Mouse (Mus musculus) gastrocnemius, postnatal 14 days (tissue): Measurements from ENCODE around the gene Zfp84. TPM values are rescaled to one million over a fixed set of nuclear protein-coding genes. Genes with fewer than 3 reads are reported as not detected.

Source experiments
- DNase-seq: peaks from one replicate; pipeline ENCODE4 v3.0.0; 2021; ENCODE audit warnings: mixed read lengths
- intact Hi-C: fragments of 180-260 bp; cut with DNase I; formaldehyde crosslinking; loops from one replicate; pipeline ENCODE4 v1.15.1; 2025; ENCODE audit warnings: low total_unique reads
- microRNA-seq, 2 experiments: library from miRNA; unstranded; fragments of <30 nt; microRNA quantifications; one replicate each; pipeline ENCODE4 v1.2.0; 2021
- total RNA-seq, 2 experiments: library from RNA; stranded (reverse); gene quantifications; 2 replicates each; pipeline ENCODE4 v1.2.3; 2021

The Zfp84 gene
- total RNA-seq, 2 experiments from 2014 or later: 8.3 to 8.5 TPM

DNA sequence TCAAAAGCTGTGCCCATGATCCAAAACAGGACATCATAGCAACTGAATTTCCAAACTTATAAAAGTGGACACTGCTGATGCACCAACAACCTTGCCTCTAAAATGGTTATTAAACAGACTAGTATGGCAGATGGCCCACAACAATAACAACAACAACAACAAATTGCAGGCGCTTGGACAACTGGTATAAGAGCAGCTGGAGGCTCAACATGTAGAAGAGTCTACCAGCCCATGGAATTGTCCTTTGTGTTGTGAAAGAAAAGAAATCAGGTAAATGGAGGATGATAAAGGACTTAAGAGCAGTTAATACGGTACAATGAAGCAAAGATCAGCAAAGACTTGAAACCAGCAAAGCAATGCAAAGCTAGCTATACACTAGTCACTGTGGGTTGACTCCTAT lies 46.0 kb downstream of the Zfp84 start:
- intact Hi-C loops: no loop called here
- DNase-seq: no peak

DNA sequence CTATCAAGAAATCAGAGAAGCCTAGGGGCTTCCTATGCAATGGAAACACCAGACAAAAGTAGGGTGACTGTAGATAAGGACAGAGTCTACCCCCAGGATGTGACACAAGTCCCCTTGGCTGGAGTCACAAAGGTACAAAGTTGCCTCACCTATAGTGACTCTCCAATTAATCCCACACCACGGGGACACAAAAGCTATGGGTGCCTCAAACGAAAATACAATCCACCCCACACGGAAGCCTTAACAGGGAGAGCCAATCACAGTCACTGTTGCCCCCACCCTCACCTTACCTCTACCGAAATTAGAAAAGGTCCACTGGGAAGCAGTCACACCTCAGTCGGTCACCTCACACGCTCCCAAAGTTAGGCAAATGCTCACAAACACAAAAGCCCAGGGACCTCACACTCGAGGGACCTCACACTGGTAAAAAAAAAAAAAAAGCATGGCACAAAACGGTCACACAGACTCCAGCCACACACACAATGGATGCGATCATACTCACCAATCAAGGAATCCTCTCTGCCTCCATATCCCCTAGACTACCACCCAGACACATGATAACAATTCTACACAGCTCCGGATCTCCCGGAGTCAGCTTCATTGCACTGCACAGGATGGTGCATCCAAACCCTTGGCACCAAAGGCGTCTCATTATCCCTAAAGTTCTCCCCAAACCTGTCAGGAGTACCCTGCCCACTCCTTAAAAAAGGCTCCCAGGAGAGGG lies 46.9 kb downstream of the Zfp84 start:
- no peak for DNase-seq
- intact Hi-C loops: no loop called here

DNA sequence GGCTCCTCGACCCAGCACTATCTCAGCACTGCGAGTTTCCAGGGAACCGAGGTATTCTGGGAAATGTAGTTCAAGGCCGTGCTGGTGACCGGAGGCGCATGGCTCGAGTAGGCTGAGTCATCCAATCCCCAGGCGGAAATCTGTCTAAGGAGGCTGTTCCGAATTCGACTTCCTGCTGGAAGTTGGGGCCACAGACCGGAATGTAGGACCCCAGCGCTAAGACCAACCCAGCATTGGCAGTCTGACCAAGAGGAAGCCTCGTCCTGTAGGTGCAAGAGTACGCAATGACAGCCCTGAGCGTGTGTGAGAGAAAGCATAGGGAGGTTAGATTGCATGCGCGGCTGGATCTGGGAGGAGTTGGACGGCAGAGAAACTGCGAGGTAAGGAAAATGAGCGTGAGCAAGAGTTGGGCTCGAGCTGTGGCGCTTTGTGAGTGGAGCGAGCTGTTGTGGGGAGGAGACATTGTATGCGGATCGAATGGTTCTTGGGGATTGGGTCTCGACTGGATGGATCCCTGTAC lies 47.6 kb downstream of the Zfp84 start, which contains the start of gene Zfp790:
Gene Zfp790 (plus strand): TSS at position 205 of the 520 bp plus-strand sequence.
- intact Hi-C loops: no loop called here
- peak; percentile 86 for DNase-seq

DNA sequence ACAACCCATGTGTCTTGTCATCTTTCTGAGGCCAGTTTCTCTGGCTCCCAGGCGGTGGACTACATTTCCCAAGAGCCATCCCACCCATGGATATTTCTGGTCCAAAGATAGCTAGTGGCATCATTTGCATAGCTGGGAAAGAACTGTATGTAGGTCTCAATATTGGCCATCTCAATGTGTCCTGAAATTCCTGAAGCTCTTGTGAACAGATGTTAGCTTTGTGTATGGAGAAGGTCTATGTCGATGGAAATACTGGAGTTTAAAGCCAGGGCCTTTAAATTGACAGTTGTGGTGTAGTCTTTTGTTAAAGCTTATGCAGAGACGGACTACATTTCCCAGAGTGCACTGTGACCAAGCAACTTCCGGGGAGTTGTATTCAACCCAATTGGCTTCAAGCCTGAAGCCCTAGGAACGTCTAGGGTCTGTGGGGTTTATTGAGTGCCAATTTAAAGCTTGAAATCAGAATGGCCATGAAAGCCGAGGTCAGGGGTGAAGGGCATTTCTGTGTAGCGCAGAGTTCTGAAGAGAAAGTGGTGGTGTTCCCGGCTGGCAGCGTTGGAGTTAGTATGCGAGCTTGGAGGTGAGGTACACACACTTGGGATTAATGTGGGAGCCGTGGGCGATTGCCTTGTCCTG lies 50.4 kb downstream of the Zfp84 start:
- intact Hi-C loops: no loop called here
- peak; percentile 58 for DNase-seq

DNA sequence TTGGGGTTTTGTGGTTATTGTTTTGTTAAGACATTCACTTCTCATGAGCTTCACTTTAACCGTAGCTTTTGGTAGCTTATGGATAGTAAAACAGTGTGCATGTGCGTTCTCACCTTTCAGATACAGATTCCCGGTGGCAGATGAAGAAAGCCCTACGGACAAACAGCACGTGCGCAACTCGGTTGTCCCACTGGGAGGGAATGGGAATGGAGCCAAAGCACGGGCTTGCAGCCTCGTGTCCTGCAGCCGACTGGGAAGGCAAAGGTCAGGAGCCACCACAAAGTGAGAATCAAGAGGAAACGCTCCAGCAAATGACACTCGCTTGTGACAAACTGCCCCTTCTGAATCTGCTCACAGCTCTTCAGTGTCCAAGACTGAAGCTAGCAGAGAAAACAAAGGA lies 59.6 kb downstream of the Zfp84 start:
- no peak for DNase-seq
- intact Hi-C loops: no loop called here

Small RNA genes lying within 50 kb of the gene (microRNA-seq; reads per million reads assigned to microRNA genes)
- 0.32 to 3.5 reads per million in 2 experiments for gene Mir1964

Other genes with a start within 250 kb of the Zfp84 start
- gene Sipa1l3, start 249.9 kb upstream of the Zfp84 start, total RNA-seq: 10 to 100 TPM in 1 of 2 experiments, 1 to 10 TPM in 1; 7.8 to 13.1 TPM
- gene Catsperg2, start 41.5 kb upstream of the Zfp84 start, total RNA-seq: not detected
- 1 to 10 TPM; 2.6 to 3.2 TPM for gene Zfp30, start 15.4 kb downstream of the Zfp84 start, total RNA-seq
- 1 to 10 TPM; 9.1 to 9.7 TPM for gene Zfp790, start 47.6 kb downstream of the Zfp84 start, total RNA-seq
- gene Zfp940, start 85.1 kb downstream of the Zfp84 start, total RNA-seq: under 1 TPM; 0.27 to 0.35 TPM
- gene Zfp420, start 91.4 kb downstream of the Zfp84 start, total RNA-seq: 1 to 10 TPM; 2.2 to 2.6 TPM
- gene Zfp27, start 138.0 kb downstream of the Zfp84 start, total RNA-seq: 1 to 10 TPM; 6.0 to 8.0 TPM
- gene Zfp383, start 139.7 kb downstream of the Zfp84 start, total RNA-seq: 1 to 10 TPM; 5.9 to 8.1 TPM
- 1 to 10 TPM; 4.8 to 7.3 TPM for gene Zfp74, start 185.5 kb downstream of the Zfp84 start, total RNA-seq
- 10 to 100 TPM; 28.5 to 42.5 TPM for gene Zfp568, start 215.4 kb downstream of the Zfp84 start, total RNA-seq